Mouse (Mus musculus): ENCODE data around the gene Cd300ld3. TPM values are rescaled to one million over a fixed set of nuclear protein-coding genes. Genes with fewer than 3 reads are reported as not detected.

The Cd300ld3 gene
- 0.24 and 0.53 TPM in 2 replicates for polyA plus RNA-seq (2012; rRNA removed)

GRCm38 (mm10) chr11:115048259-115048658 is at the start of gene Cd300ld3:
TSS of gene Cd300ld3 (minus strand) at chr11:115048409.

GRCm38 (mm10) chr11:115091362-115091901 is 43.2 kb upstream of the Cd300ld3 start, which contains the start of gene Rab37:
TSS of gene Rab37 (plus strand) at chr11:115091431.

GRCm38 (mm10) chr11:115062077-115062476 is 13.9 kb upstream of the Cd300ld3 start, which contains the start of gene Cd300e:
TSS of gene Cd300e (minus strand) at chr11:115062177.

GRCm38 (mm10) chr11:115037669-115038068 is 10.5 kb downstream of the Cd300ld3 start, which contains the start of gene Cd300ld5:
TSS of gene Cd300ld5 (minus strand) at chr11:115037769.

GRCm38 (mm10) chr11:115026912-115027311 is 21.3 kb downstream of the Cd300ld3 start, which contains the start of gene Cd300ld4:
TSS of gene Cd300ld4 (minus strand) at chr11:115027012.

GRCm38 (mm10) chr11:115016093-115016492 is 32.1 kb downstream of the Cd300ld3 start, which contains the start of gene Cd300ld2:
TSS of gene Cd300ld2 (minus strand) at chr11:115016193.

GRCm38 (mm10) chr11:115001474-115002040 is 46.7 kb downstream of the Cd300ld3 start, which contains the start of gene Cd300c2:
TSS of gene Cd300c2 (minus strand) at chr11:115001880.

Other genes with a start within 250 kb of the Cd300ld3 start
- 0.11 TPM in 1 of 2 replicates, not detected in the other for gene Gpr142, start 249.5 kb downstream of the Cd300ld3 start, polyA plus RNA-seq (2012; rRNA removed)
- 5.5 and 10.6 TPM in 2 replicates for gene Gprc5c, start 197.3 kb downstream of the Cd300ld3 start, polyA plus RNA-seq (2012; rRNA removed)
- gene Cd300a, start 158.4 kb downstream of the Cd300ld3 start, polyA plus RNA-seq (2012; rRNA removed): 0.64 and 0.79 TPM in 2 replicates
- gene Cd300lb, start 114.0 kb downstream of the Cd300ld3 start, polyA plus RNA-seq (2012; rRNA removed): 0.18 and 0.23 TPM in 2 replicates
- 0.09 TPM in 1 of 2 replicates, not detected in the other for gene Cd300c, start 79.3 kb downstream of the Cd300ld3 start, polyA plus RNA-seq (2012; rRNA removed)
- gene Cd300ld, start 58.5 kb downstream of the Cd300ld3 start, polyA plus RNA-seq (2012; rRNA removed): 0.10 and 0.11 TPM in 2 replicates
- gene Cd300c2, start 46.5 kb downstream of the Cd300ld3 start, polyA plus RNA-seq (2012; rRNA removed): 0.91 and 1.1 TPM in 2 replicates
- 0.11 TPM in 1 of 2 replicates, not detected in the other for gene Cd300ld2, start 32.2 kb downstream of the Cd300ld3 start, polyA plus RNA-seq (2012; rRNA removed)
- gene Cd300ld4, start 21.4 kb downstream of the Cd300ld3 start, polyA plus RNA-seq (2012; rRNA removed): 0.11 and 0.38 TPM in 2 replicates
- gene Cd300ld5, start 10.6 kb downstream of the Cd300ld3 start, polyA plus RNA-seq (2012; rRNA removed): 0.24 TPM in 1 of 2 replicates, not detected in the other
- gene Cd300e, start 13.8 kb upstream of the Cd300ld3 start, polyA plus RNA-seq (2012; rRNA removed): 0.05 TPM in 1 of 2 replicates, not detected in the other
- gene Rab37, start 43.0 kb upstream of the Cd300ld3 start, polyA plus RNA-seq (2012; rRNA removed): 0.90 and 1.1 TPM in 2 replicates
- 0.43 and 0.98 TPM in 2 replicates for gene Cd300lf, start 85.6 kb upstream of the Cd300ld3 start, polyA plus RNA-seq (2012; rRNA removed)
- gene Slc9a3r1, start 114.9 kb upstream of the Cd300ld3 start, polyA plus RNA-seq (2012; rRNA removed): 37.2 and 38.4 TPM in 2 replicates
- 5.6 and 6.9 TPM in 2 replicates for gene Tmem104, start 139.1 kb upstream of the Cd300ld3 start, polyA plus RNA-seq (2012; rRNA removed)
- gene Nat9, start 139.4 kb upstream of the Cd300ld3 start, polyA plus RNA-seq (2012; rRNA removed): 22.3 and 23.1 TPM in 2 replicates
- 0.96 and 1.0 TPM in 2 replicates for gene Grin2c, start 218.8 kb upstream of the Cd300ld3 start, polyA plus RNA-seq (2012; rRNA removed)
- 26.5 and 29.2 TPM in 2 replicates for gene Fdxr, start 228.6 kb upstream of the Cd300ld3 start, polyA plus RNA-seq (2012; rRNA removed)
- 1.8 and 2.4 TPM in 2 replicates for gene Fads6, start 249.3 kb upstream of the Cd300ld3 start, polyA plus RNA-seq (2012; rRNA removed)